Mouse (Mus musculus): ENCODE data around the gene Rab9. TPM values are rescaled to one million over a fixed set of nuclear protein-coding genes. Genes with fewer than 3 reads are reported as not detected.

The Rab9 gene
- 18.5 TPM for total RNA-seq (2023)

DNA sequence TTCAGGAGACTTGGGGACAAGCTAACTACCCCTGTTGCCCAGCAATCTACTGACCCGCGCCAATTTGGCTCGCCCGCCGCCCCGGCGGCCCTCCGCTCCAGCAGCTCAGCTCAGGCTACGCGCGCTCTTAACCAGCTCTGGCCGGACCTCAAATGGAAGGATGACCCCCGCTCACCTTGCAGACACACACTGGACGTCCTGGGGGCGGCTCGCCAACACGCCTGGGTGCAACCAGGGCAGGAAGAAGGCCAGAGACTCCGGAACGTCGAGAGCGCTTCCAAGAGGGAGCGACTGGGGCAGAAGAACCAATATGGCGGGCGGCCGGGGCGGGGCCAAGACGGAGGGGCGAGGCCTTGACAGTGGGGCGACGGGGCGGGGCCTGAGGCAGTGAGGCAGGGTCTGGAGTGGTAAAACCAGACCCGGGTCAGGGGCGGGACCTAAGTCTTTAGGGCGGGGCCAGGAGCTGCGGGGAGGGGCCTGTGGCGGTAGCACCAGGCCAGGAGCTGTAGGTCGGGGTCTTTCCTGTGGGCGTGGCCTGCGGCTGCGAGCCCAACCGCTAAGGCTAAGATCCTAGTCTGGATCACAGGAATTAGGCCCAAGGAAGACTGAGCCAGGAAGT, at the start of gene Rab9:
Gene Rab9, minus strand, starts transcription at position 503 of the 619 bp plus-strand sequence.

DNA sequence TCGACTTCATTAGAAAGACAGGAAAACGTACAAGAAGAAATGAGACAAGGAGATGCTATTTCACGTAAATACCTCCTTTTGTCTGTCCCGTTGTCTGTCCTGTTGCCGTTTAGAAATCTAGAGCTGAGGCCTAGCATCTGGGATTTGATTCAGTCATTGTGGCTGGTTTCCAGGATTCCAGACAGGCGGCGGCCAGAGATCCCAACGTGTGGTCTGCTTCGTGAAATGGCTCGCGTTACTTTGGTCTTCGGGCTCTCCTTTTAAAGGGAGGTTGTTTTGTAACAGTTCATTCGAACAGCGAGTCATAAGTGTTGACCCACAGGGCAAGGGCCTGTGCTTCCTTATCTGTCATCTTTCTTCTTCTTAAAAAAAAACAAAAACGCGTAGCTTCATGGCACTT, 38.7 kb upstream of the Rab9 start, which contains the start of gene Tceanc:
Gene Tceanc, minus strand, starts transcription at position 223 of the 400 bp plus-strand sequence.

DNA sequence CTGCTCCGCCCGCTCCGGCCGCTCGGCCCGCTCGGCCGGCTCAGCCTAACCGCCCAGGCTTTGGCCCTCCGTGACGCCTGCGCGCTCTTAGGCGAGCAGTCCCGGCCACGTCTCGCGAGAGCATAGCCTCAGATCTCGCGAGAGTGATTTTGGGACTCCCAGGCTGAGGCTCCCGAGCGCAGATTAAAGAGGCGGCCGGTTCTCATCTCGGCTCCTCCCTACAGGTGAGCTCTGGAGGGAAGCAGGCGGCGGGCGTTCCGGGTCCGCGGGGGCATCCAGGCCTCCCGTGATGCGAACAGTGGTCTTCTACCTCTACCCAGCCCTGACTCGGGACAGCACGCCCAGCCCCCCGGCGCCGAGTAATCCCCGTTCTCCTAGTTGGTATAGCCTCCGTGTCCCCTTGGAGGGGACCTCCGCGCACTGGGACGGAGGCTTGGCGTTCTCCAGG, 39.0 kb downstream of the Rab9 start, which contains the start of gene Ofd1:
Gene Ofd1, minus strand, starts transcription at position 89 of the 448 bp plus-strand sequence.

DNA sequence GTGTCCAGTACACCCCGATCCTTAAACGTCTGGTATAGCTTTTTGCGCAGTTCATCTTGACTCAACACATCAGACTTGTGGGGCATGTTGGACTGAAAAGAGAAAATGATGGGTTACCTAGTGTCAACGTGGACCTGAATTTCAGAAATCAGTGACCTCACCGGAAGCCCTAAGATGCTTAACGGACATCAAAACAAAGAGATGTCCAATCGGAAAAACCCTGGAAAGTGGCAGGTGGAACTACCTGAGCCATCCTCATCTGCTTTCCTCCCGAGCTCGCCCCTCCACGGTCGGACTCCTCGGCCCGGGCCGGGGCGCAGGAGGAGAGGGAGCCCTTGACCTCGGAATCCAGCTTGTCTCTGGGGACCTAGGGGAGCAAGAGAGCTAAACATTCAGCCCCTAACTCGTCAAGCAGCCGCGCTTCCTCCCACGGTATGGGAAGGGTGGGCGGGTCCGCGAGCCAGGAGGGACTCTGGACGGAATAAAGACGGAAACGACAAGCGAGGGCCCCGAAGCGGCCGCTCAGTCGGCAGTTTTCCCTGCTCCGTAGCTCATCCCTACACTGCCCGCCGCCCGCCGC, 39.5 kb downstream of the Rab9 start, which contains the start of gene Trappc2:
Gene Trappc2, plus strand, starts transcription at position 539 of the 580 bp plus-strand sequence.

Other genes with a start within 250 kb of the Rab9 start
- 0.73 TPM for gene Gpm6b, start 241.0 kb downstream of the Rab9 start, total RNA-seq (2023)
- 5.0 TPM for gene Trappc2, start 39.3 kb downstream of the Rab9 start, total RNA-seq (2023)
- gene Ofd1, start 39.2 kb downstream of the Rab9 start, total RNA-seq (2023): 13.3 TPM
- 3.3 TPM for gene Tceanc, start 38.7 kb upstream of the Rab9 start, total RNA-seq (2023)
- gene Egfl6, start 105.9 kb upstream of the Rab9 start, total RNA-seq (2023): not detected